7 mouse cellular contexts compared by ENCODE assay signal in genomic region chr13:100107652-100108472, GRCm38 (mm10). TPM values are rescaled to one million over a fixed set of nuclear protein-coding genes. Genes with fewer than 3 reads are reported as not detected.
DNase-seq lines count a peak whose midpoint lies in the region; ATAC-seq lines count a peak whose summit lies in the region.

TSS of gene Serf1 (plus strand) at chr13:100108012.

- H3K36me3 ChIP-seq in limb, embryonic 13.5 days, result 0 out of 2 replicates have a peak, but pooled peaks cover 3% of the 10 kb centered on the region
- 0 out of 2 replicates have a peak, but pooled peaks cover 4% of the 10 kb centered on the region for H3K36me3 ChIP-seq in midbrain, embryonic 15.5 days (replicated peaks)

- peak within 1 kb of the TSS; percentile 78; the same call in 1 of the 2 replicates for H3K27ac ChIP-seq in limb, embryonic 13.5 days
- H3K27ac ChIP-seq in midbrain, embryonic 15.5 days, result peak within 1 kb of the TSS; percentile 84

- no peaks in the 10 kb centered on the region for H3K9me3 ChIP-seq in limb, embryonic 13.5 days
- H3K9me3 ChIP-seq in midbrain, embryonic 15.5 days, result no peaks in the 10 kb centered on the region

- peak within 1 kb of the TSS; percentile 81 for H3K4me2 ChIP-seq in limb, embryonic 13.5 days (replicated peaks)
- peak within 1 kb of the TSS; percentile 73 for H3K4me2 ChIP-seq in midbrain, embryonic 15.5 days

- WGBS in limb, embryonic 13.5 days, result 1% methylated on average over 71 of the region's 76 CpGs
- WGBS in midbrain, embryonic 15.5 days, result under 1% methylated on average over 67 of the region's 76 CpGs

- ATAC-seq in granulocyte monocyte progenitor cell, adult 5-6 weeks (replicated peaks; ENCODE audit: poor library complexity, severe bottlenecking), result peak; percentile 55
- ATAC-seq in limb, embryonic 13.5 days (ENCODE audit: low FRiP score, low read depth), result peak; percentile 78
- peak; percentile 83 for ATAC-seq in midbrain, embryonic 15.5 days (replicated peaks)

- peak within 1 kb of the TSS; percentile 82 for H3K9ac ChIP-seq in limb, embryonic 13.5 days
- H3K9ac ChIP-seq in midbrain, embryonic 15.5 days, result peak within 1 kb of the TSS; percentile 69

- peak within 1 kb of the TSS; percentile 83 for H3K4me3 ChIP-seq in limb, embryonic 13.5 days
- H3K4me3 ChIP-seq in midbrain, embryonic 15.5 days, result peak within 1 kb of the TSS; percentile 74

- peaks cover 22% of the 10 kb centered on the region for H3K4me1 ChIP-seq in limb, embryonic 13.5 days
- H3K4me1 ChIP-seq in midbrain, embryonic 15.5 days, result peaks cover 24% of the 10 kb centered on the region

- H3K27me3 ChIP-seq in limb, embryonic 13.5 days, result no peaks in the 10 kb centered on the region
- H3K27me3 ChIP-seq in midbrain, embryonic 15.5 days (replicated peaks), result 0 out of 2 replicates have a peak, but pooled peaks cover 4% of the 10 kb centered on the region

- peak; percentile 92 for DNase-seq in adrenal gland, adult 2 months
- DNase-seq in embryo, embryonic 11 days, result peak; percentile 93
- peak; percentile 73 for DNase-seq in kidney, adult 11 months
- peak; percentile 57 to 62 for DNase-seq in spleen, postnatal 14 days (ENCODE audit: low spot score in 2 of 2)

RNA-seq across cellular contexts. Expression of gene Serf1, which starts in this region (rescaled TPM):
- 10 to 100 TPM; 12.4 to 31.1 TPM for total RNA-seq in adrenal gland, adult 2 months (2021)
- polyA plus RNA-seq in adrenal gland, adult 2 months (2012; rRNA removed), result 11.7 and 24.1 TPM in 2 replicates
- total RNA-seq in granulocyte monocyte progenitor cell, adult 5-6 weeks (2014; fragmentation: Nextera tagmentation), result 57.7 and 60.1 TPM in 2 replicates
- total RNA-seq in granulocyte monocyte progenitor cell, adult 5-6 weeks (2017), result 52.3 and 53.4 TPM in 2 replicates
- polyA plus RNA-seq in limb, embryonic 13.5 days (2015; fragmentation: Nextera tagmentation; extraction: Ambion mirVana), result 204 and 238 TPM in 2 replicates
- 359 and 394 TPM in 2 replicates for polyA plus RNA-seq in midbrain, embryonic 15.5 days (2015; fragmentation: Nextera tagmentation; extraction: Ambion mirVana)

Comparison
In these comparisons a context has a peak if more than half of its experiments do, and no peak if none do; other contexts are left out.
1. Peak in every context shown above with its lines: DNase-seq, ATAC-seq, H3K4me3 ChIP-seq and H3K27ac ChIP-seq.